Mouse (Mus musculus): ENCODE measurements around the gene Mapk3. TPM values are rescaled to one million over a fixed set of nuclear protein-coding genes. Genes with fewer than 3 reads are reported as not detected.
"Not testable (repeated sequence)": the region's sequence is repeated elsewhere in the genome, so short reads cannot be mapped to it uniquely, and the experiment has no call there.

Gene Mapk3
- polyA plus RNA-seq, 1 experiment, result 337 TPM

- TF ChIP-seq CTCF (IDR thresholded peaks at IDR 0.05; ENCODE audit: control insufficient read depth, insufficient read depth, insufficient replicate concordance, low read depth, low read length), result no peak
- TF ChIP-seq POLR2A (IDR thresholded peaks at IDR 0.05; ENCODE audit: control insufficient read depth, low read depth, low read length), result no peak
- no peaks in the 10 kb centered on the region for H3K27me3 ChIP-seq (ENCODE audit: control insufficient read depth, insufficient read depth, low read length)
- no peaks in the 10 kb centered on the region for H3K4me1 ChIP-seq (ENCODE audit: control insufficient read depth, insufficient read depth, low read length)
- no peak overlapping the region for H3K27ac ChIP-seq (ENCODE audit: control insufficient read depth, insufficient read depth, low read depth, low read length)
- H3K4me3 ChIP-seq (ENCODE audit: control insufficient read depth, low read depth, low read length), result no peak overlapping the region
- H3K36me3 ChIP-seq (ENCODE audit: control insufficient read depth, insufficient read depth, low read length), result no peaks in the 10 kb centered on the region
Observed at GRCm38 (mm10) chr7:126725077-126725476, 34.3 kb upstream of the Mapk3 start.

- Histone ChIP-seq H3K4me3 (ENCODE audit: control insufficient read depth, low read depth, low read length) (no peak overlapping the region), H3K36me3 (ENCODE audit: control insufficient read depth, insufficient read depth, low read length) (no peaks in the 10 kb centered on the region), H3K27ac (ENCODE audit: control insufficient read depth, insufficient read depth, low read depth, low read length) (no peak overlapping the region), H3K4me1 (ENCODE audit: control insufficient read depth, insufficient read depth, low read length) (no peaks in the 10 kb centered on the region), H3K27me3 (ENCODE audit: control insufficient read depth, insufficient read depth, low read length) (no peaks in the 10 kb centered on the region)
- no peak for TF ChIP-seq CTCF (IDR thresholded peaks at IDR 0.05; ENCODE audit: control insufficient read depth, insufficient read depth, insufficient replicate concordance, low read depth, low read length)
- no peak for TF ChIP-seq POLR2A (IDR thresholded peaks at IDR 0.05; ENCODE audit: control insufficient read depth, low read depth, low read length)
Observed at GRCm38 (mm10) chr7:126725667-126726066, 33.7 kb upstream of the Mapk3 start.

GRCm38 (mm10) chr7:126730256-126730789, 29.1 kb upstream of the Mapk3 start:
- H3K4me3 ChIP-seq (ENCODE audit: control insufficient read depth, low read depth, low read length); H3K36me3 ChIP-seq (ENCODE audit: control insufficient read depth, insufficient read depth, low read length); H3K4me1 ChIP-seq (ENCODE audit: control insufficient read depth, insufficient read depth, low read length); H3K27me3 ChIP-seq (ENCODE audit: control insufficient read depth, insufficient read depth, low read length); H3K27ac ChIP-seq (ENCODE audit: control insufficient read depth, insufficient read depth, low read depth, low read length): not testable (repeated sequence)

- Histone ChIP-seq H3K4me1 (ENCODE audit: control insufficient read depth, insufficient read depth, low read length) (peaks cover 11% of the 10 kb centered on the region), H3K4me3 (ENCODE audit: control insufficient read depth, low read depth, low read length) (no peak overlapping the region), H3K27me3 (ENCODE audit: control insufficient read depth, insufficient read depth, low read length) (no peaks in the 10 kb centered on the region), H3K27ac (ENCODE audit: control insufficient read depth, insufficient read depth, low read depth, low read length) (no peak overlapping the region), H3K36me3 (ENCODE audit: control insufficient read depth, insufficient read depth, low read length) (no peaks in the 10 kb centered on the region)
- TF ChIP-seq POLR2A (IDR thresholded peaks at IDR 0.05; ENCODE audit: control insufficient read depth, low read depth, low read length) (no peak), CTCF (IDR thresholded peaks at IDR 0.05; ENCODE audit: control insufficient read depth, insufficient read depth, insufficient replicate concordance, low read depth, low read length) (no peak)
Observed at GRCm38 (mm10) chr7:126736122-126736521, 23.3 kb upstream of the Mapk3 start.

- TF ChIP-seq POLR2A (IDR thresholded peaks at IDR 0.05; ENCODE audit: control insufficient read depth, low read depth, low read length) (peak; percentile 10; the same call in 1 of the 2 replicates), CTCF (IDR thresholded peaks at IDR 0.05; ENCODE audit: control insufficient read depth, insufficient read depth, insufficient replicate concordance, low read depth, low read length) (no peak)
- peaks cover 13% of the 10 kb centered on the region for H3K4me1 ChIP-seq (ENCODE audit: control insufficient read depth, insufficient read depth, low read length)
- no peaks in the 10 kb centered on the region for H3K36me3 ChIP-seq (ENCODE audit: control insufficient read depth, insufficient read depth, low read length)
- no peaks in the 10 kb centered on the region for H3K27me3 ChIP-seq (ENCODE audit: control insufficient read depth, insufficient read depth, low read length)
- peak overlapping the region; percentile 1; the same call in 1 of the 2 replicates for H3K27ac ChIP-seq (ENCODE audit: control insufficient read depth, insufficient read depth, low read depth, low read length)
- H3K4me3 ChIP-seq (ENCODE audit: control insufficient read depth, low read depth, low read length), result peak overlapping the region; percentile 88
Observed at GRCm38 (mm10) chr7:126739551-126739950, 19.9 kb upstream of the Mapk3 start.

GRCm38 (mm10) chr7:126740132-126740735, 19.2 kb upstream of the Mapk3 start:
- Histone ChIP-seq H3K27ac (ENCODE audit: control insufficient read depth, insufficient read depth, low read depth, low read length) (peak overlapping the region; percentile 1), H3K36me3 (ENCODE audit: control insufficient read depth, insufficient read depth, low read length) (no peaks in the 10 kb centered on the region)
- TF ChIP-seq POLR2A (IDR thresholded peaks at IDR 0.05; ENCODE audit: control insufficient read depth, low read depth, low read length) (no peak), CTCF (IDR thresholded peaks at IDR 0.05; ENCODE audit: control insufficient read depth, insufficient read depth, insufficient replicate concordance, low read depth, low read length) (no peak)

GRCm38 (mm10) chr7:126740977-126741376, 18.4 kb upstream of the Mapk3 start:
- Histone ChIP-seq H3K36me3 (ENCODE audit: control insufficient read depth, insufficient read depth, low read length) (no peaks in the 10 kb centered on the region), H3K27me3 (ENCODE audit: control insufficient read depth, insufficient read depth, low read length) (no peaks in the 10 kb centered on the region), H3K27ac (ENCODE audit: control insufficient read depth, insufficient read depth, low read depth, low read length) (peak overlapping the region; percentile 1; the same call in 1 of the 2 replicates), H3K4me3 (ENCODE audit: control insufficient read depth, low read depth, low read length) (peak overlapping the region; percentile 88), H3K4me1 (ENCODE audit: control insufficient read depth, insufficient read depth, low read length) (peaks cover 13% of the 10 kb centered on the region)
- TF ChIP-seq CTCF (IDR thresholded peaks at IDR 0.05; ENCODE audit: control insufficient read depth, insufficient read depth, insufficient replicate concordance, low read depth, low read length), result no peak
- no peak for TF ChIP-seq POLR2A (IDR thresholded peaks at IDR 0.05; ENCODE audit: control insufficient read depth, low read depth, low read length)

More at GRCm38 (mm10) chr7:126740132-126740735, 19.2 kb upstream of the Mapk3 start:
- Histone ChIP-seq H3K4me1 (ENCODE audit: control insufficient read depth, insufficient read depth, low read length) (peaks cover 13% of the 10 kb centered on the region), H3K4me3 (ENCODE audit: control insufficient read depth, low read depth, low read length) (peak overlapping the region; percentile 88), H3K27me3 (ENCODE audit: control insufficient read depth, insufficient read depth, low read length) (no peaks in the 10 kb centered on the region)

All from testis, adult 2 months (tissue).